Mouse (Mus musculus): ENCODE results near the gene Fgf7.

DNA sequence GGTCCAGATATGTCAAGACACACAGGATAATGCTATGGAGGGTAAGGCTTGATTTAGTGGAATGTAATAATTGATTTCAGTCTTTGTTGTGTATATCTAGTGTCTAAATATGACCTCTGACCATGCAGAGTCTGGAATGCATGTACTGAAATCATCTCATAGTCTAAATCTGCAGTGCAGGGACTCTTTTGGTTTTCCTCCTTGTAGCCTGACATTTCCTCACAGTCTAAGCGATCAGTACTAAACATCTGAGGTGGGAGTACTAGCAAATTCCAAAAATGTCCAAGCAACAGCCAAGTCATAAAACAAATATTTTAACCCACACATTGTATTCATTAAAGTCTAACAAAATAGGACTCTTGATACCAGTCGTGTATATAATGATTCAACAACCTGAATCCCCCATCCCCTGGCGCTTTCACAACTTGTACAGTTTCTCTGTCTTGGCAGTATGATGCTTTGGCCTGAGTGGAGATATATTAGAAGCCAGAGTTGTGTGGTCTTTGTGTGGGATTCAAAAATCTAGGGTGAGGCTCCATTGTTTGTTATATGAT lies 30.9 kb downstream of the Fgf7 start:
- TF ChIP-seq CTCF (IDR thresholded peaks at IDR 0.05; ENCODE audit: low read depth) (no peak), EP300 (IDR thresholded peaks at IDR 0.05; ENCODE audit: low read depth) (no peak)

All from heart, postnatal 0 days (tissue).